Mouse (Mus musculus): Measurements from ENCODE around the gene Galntl6.

GRCm38 (mm10) chr8:57966676-57967075, 945.8 kb downstream of the Galntl6 start:
- TF ChIP-seq ZNF384 (IDR thresholded peaks at IDR 0.05; ENCODE audit: low read depth, low read length) (no peak), ZC3H11A (IDR thresholded peaks at IDR 0.05; ENCODE audit: borderline replicate concordance, low read depth, low read length) (peak; percentile 8; the same call in 1 of the 2 replicates), MAFK (IDR thresholded peaks at IDR 0.05; ENCODE audit: insufficient read depth, low read depth, low read length) (no peak), CHD2 (IDR thresholded peaks at IDR 0.05; ENCODE audit: low read depth, low read length) (no peak), HCFC1 (IDR thresholded peaks at IDR 0.05; ENCODE audit: borderline replicate concordance, insufficient read depth, low read length) (no peak)

Data from ES-E14 (cell line).